Mouse (Mus musculus): ENCODE data around the gene Rbpms2.

- TF ChIP-seq CTCF (IDR thresholded peaks at IDR 0.05; ENCODE audit: borderline replicate concordance, insufficient read depth, low read depth, low read length) (no peak), POLR2A (IDR thresholded peaks at IDR 0.05; ENCODE audit: borderline replicate concordance, insufficient read depth, low read length) (no peak)
These were observed 11.5 kb downstream of the Rbpms2 start for GRCm38 (mm10) chr9:65640838-65641410.
